Mouse (Mus musculus): ENCODE measurements around the gene Insig1. TPM values are rescaled to one million over a fixed set of nuclear protein-coding genes. Genes with fewer than 3 reads are reported as not detected.

The Insig1 gene
- polyA plus RNA-seq, 1 experiment from 2014 or later = 122 TPM

GRCm38 (mm10) chr5:28056877-28057276 is 14.3 kb upstream of the Insig1 start:
- 81% methylated on average over 3 of the region's 3 CpGs for WGBS
- no peak for TF ChIP-seq EP300 (IDR thresholded peaks at IDR 0.05)
- no peaks in the 10 kb centered on the region for H3K27me3 ChIP-seq (replicated peaks; ENCODE audit: insufficient read depth, low read length)

GRCm38 (mm10) chr5:28060506-28060905 is 10.7 kb upstream of the Insig1 start:
- no peak overlapping the region for H3K4me2 ChIP-seq (replicated peaks; ENCODE audit: low read depth, low read length)
- H3K4me3 ChIP-seq (ENCODE audit: low read depth, low read length) = no peak overlapping the region
- H3K27me3 ChIP-seq (replicated peaks; ENCODE audit: insufficient read depth, low read length) = no peaks in the 10 kb centered on the region
- TF ChIP-seq CTCF (IDR thresholded peaks at IDR 0.05) (no peak), EP300 (IDR thresholded peaks at IDR 0.05) (no peak)
- H3K27ac ChIP-seq (ENCODE audit: low read length) = peak overlapping the region; percentile 60
- no peaks in the 10 kb centered on the region for H3K4me1 ChIP-seq (ENCODE audit: insufficient read depth, low read depth, low read length)
- H3K9ac ChIP-seq (replicated peaks; ENCODE audit: low read depth) = no peak overlapping the region
- ATAC-seq (peak; percentile 77), DNase-seq (ENCODE audit: low spot score) (peak; percentile 74)
- H3K36me3 ChIP-seq (ENCODE audit: insufficient read depth, low read length) = no peaks in the 10 kb centered on the region
- H3K9me3 ChIP-seq (ENCODE audit: low read length) = no peaks in the 10 kb centered on the region

More at GRCm38 (mm10) chr5:28056877-28057276, 14.3 kb upstream of the Insig1 start:
- ATAC-seq (no peak), DNase-seq (ENCODE audit: low spot score) (no peak)
- no peaks in the 10 kb centered on the region for H3K36me3 ChIP-seq (ENCODE audit: insufficient read depth, low read length)
- H3K9me3 ChIP-seq (ENCODE audit: low read length) = no peaks in the 10 kb centered on the region
- no peaks in the 10 kb centered on the region for H3K4me1 ChIP-seq (ENCODE audit: insufficient read depth, low read depth, low read length)
- H3K9ac ChIP-seq (replicated peaks; ENCODE audit: low read depth) = no peak overlapping the region
- H3K4me3 ChIP-seq (ENCODE audit: low read depth, low read length) = no peak overlapping the region
- H3K27ac ChIP-seq (ENCODE audit: low read length) = no peak overlapping the region
- H3K4me2 ChIP-seq (replicated peaks; ENCODE audit: low read depth, low read length) = no peak overlapping the region

- Histone ChIP-seq H3K36me3 (ENCODE audit: insufficient read depth, low read length) (no peaks in the 10 kb centered on the region), H3K27me3 (replicated peaks; ENCODE audit: insufficient read depth, low read length) (no peaks in the 10 kb centered on the region), H3K4me3 (ENCODE audit: low read depth, low read length) (no peak overlapping the region), H3K4me2 (replicated peaks; ENCODE audit: low read depth, low read length) (no peak overlapping the region), H3K4me1 (ENCODE audit: insufficient read depth, low read depth, low read length) (no peaks in the 10 kb centered on the region), H3K9me3 (ENCODE audit: low read length) (no peaks in the 10 kb centered on the region), H3K9ac (replicated peaks; ENCODE audit: low read depth) (no peak overlapping the region), H3K27ac (ENCODE audit: low read length) (peak overlapping the region; percentile 60)
- peak; percentile 63 for ATAC-seq
- TF ChIP-seq CTCF (IDR thresholded peaks at IDR 0.05) (no peak), EP300 (IDR thresholded peaks at IDR 0.05) (no peak)
- WGBS = 48% methylated on average over 6 of the region's 6 CpGs
- DNase-seq (ENCODE audit: low spot score) = peak; percentile 50
These were observed 10.2 kb upstream of the Insig1 start for GRCm38 (mm10) chr5:28061011-28061410.

- DNase-seq (ENCODE audit: low spot score) (no peak), ATAC-seq (no peak)
- 58% methylated on average over 3 of the region's 3 CpGs for WGBS
- Histone ChIP-seq H3K4me1 (ENCODE audit: insufficient read depth, low read depth, low read length) (peaks cover 4% of the 10 kb centered on the region; the same call in 1 of the 2 replicates), H3K4me2 (replicated peaks; ENCODE audit: low read depth, low read length) (no peak overlapping the region), H3K4me3 (ENCODE audit: low read depth, low read length) (no peak overlapping the region), H3K9me3 (ENCODE audit: low read length) (no peaks in the 10 kb centered on the region), H3K36me3 (ENCODE audit: insufficient read depth, low read length) (no peaks in the 10 kb centered on the region), H3K27me3 (replicated peaks; ENCODE audit: insufficient read depth, low read length) (no peaks in the 10 kb centered on the region), H3K27ac (ENCODE audit: low read length) (no peak overlapping the region), H3K9ac (replicated peaks; ENCODE audit: low read depth) (no peak overlapping the region)
- no peak for TF ChIP-seq CTCF (IDR thresholded peaks at IDR 0.05)
- TF ChIP-seq EP300 (IDR thresholded peaks at IDR 0.05) = no peak
These were observed 7.1 kb upstream of the Insig1 start for GRCm38 (mm10) chr5:28063989-28064624.

GRCm38 (mm10) chr5:28065275-28065674 is 5.9 kb upstream of the Insig1 start:
- TF ChIP-seq CTCF (IDR thresholded peaks at IDR 0.05) (no peak), EP300 (IDR thresholded peaks at IDR 0.05) (no peak)
- DNase-seq (ENCODE audit: low spot score) = no peak
- whole genome bisulfite sequencing = 49% methylated on average over 4 of the region's 4 CpGs
- Histone ChIP-seq H3K9ac (replicated peaks; ENCODE audit: low read depth) (no peak overlapping the region), H3K4me3 (ENCODE audit: low read depth, low read length) (no peak overlapping the region), H3K36me3 (ENCODE audit: insufficient read depth, low read length) (no peaks in the 10 kb centered on the region), H3K27me3 (replicated peaks; ENCODE audit: insufficient read depth, low read length) (no peaks in the 10 kb centered on the region), H3K4me2 (replicated peaks; ENCODE audit: low read depth, low read length) (no peak overlapping the region), H3K27ac (ENCODE audit: low read length) (no peak overlapping the region), H3K9me3 (ENCODE audit: low read length) (no peaks in the 10 kb centered on the region), H3K4me1 (ENCODE audit: insufficient read depth, low read depth, low read length) (peaks cover 8% of the 10 kb centered on the region)
- ATAC-seq = no peak

GRCm38 (mm10) chr5:28066311-28066710 is 4.9 kb upstream of the Insig1 start:
- no peak for DNase-seq (ENCODE audit: low spot score)

More at GRCm38 (mm10) chr5:28066311-28066710, 4.9 kb upstream of the Insig1 start:
- H3K4me3 ChIP-seq (ENCODE audit: low read depth, low read length) = no peak overlapping the region
- H3K9ac ChIP-seq (replicated peaks; ENCODE audit: low read depth) = no peak overlapping the region
- H3K27ac ChIP-seq (ENCODE audit: low read length) = no peak overlapping the region
- WGBS = 63% methylated on average over 5 of the region's 5 CpGs
- no peaks in the 10 kb centered on the region for H3K27me3 ChIP-seq (replicated peaks; ENCODE audit: insufficient read depth, low read length)
- no peaks in the 10 kb centered on the region for H3K9me3 ChIP-seq (ENCODE audit: low read length)
- no peaks in the 10 kb centered on the region for H3K36me3 ChIP-seq (ENCODE audit: insufficient read depth, low read length)
- TF ChIP-seq EP300 (IDR thresholded peaks at IDR 0.05) (no peak), CTCF (IDR thresholded peaks at IDR 0.05) (no peak)
- peaks cover 12% of the 10 kb centered on the region for H3K4me1 ChIP-seq (ENCODE audit: insufficient read depth, low read depth, low read length)
- H3K4me2 ChIP-seq (replicated peaks; ENCODE audit: low read depth, low read length) = no peak overlapping the region
- ATAC-seq = no peak

All from lung, postnatal 0 days (tissue).